Mouse (Mus musculus) heart, postnatal 14 days (tissue): ENCODE measurements around the gene Tbc1d22a. TPM values are rescaled to one million over a fixed set of nuclear protein-coding genes. Genes with fewer than 3 reads are reported as not detected.

Experiments used
- DNase-seq, 2 experiments: peaks; one replicate each; pipeline ENCODE4 v3.0.0; 2021 to 2022
- intact Hi-C: fragments of 180-260 bp; cut with DNase I; formaldehyde crosslinking; loops from one replicate; pipeline ENCODE4 v1.15.1; 2025
- total RNA-seq, 2 experiments: library from RNA; stranded (reverse); gene quantifications; 2 replicates each; pipeline ENCODE4 v1.2.3; 2021

Tbc1d22a gene
- total RNA-seq, 2 experiments from 2014 or later = 18.6 to 21.1 TPM

DNA sequence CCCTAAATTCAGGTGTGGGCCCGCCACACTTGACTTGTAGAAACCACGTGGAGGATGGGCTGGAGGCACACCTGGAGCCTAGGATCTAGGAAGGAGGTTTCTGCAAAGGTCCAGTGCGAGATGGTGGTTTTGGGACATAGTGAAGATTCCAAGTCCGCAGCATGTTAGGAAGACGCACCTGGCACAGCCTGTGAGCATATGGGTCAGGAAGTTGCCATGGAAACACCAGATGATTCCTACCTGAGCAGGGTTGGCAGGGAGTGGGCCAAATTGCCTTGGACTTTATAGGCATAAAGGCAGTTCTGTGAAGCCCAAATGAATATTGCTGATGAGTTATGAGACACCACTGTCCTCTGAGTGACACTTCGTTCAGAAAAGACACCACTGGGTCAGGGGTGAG is 321.1 kb downstream of the Tbc1d22a start:
- intact Hi-C loops = no loop called here
- no peak for DNase-seq

DNA sequence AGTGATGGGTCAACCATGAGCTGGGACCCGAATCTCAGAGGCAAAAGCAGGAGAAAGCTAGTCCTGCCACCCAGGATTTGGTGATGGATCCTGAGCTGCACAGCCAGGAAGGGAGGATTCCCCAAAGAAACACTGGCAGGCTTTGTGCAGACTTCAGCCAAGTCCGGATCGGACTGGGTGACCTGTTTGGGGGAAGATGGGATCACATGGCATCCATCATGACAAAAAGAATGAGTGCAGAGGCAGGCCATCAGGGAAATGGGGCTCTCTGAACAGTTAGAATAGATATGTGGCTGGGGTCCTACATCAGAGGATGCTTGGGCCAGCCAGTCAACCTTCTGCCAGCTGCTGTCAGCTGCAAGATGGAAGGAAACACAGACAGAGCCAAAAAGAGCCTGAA is 328.1 kb downstream of the Tbc1d22a start:
- no peak for DNase-seq
- intact Hi-C loops = no loop called here

DNA sequence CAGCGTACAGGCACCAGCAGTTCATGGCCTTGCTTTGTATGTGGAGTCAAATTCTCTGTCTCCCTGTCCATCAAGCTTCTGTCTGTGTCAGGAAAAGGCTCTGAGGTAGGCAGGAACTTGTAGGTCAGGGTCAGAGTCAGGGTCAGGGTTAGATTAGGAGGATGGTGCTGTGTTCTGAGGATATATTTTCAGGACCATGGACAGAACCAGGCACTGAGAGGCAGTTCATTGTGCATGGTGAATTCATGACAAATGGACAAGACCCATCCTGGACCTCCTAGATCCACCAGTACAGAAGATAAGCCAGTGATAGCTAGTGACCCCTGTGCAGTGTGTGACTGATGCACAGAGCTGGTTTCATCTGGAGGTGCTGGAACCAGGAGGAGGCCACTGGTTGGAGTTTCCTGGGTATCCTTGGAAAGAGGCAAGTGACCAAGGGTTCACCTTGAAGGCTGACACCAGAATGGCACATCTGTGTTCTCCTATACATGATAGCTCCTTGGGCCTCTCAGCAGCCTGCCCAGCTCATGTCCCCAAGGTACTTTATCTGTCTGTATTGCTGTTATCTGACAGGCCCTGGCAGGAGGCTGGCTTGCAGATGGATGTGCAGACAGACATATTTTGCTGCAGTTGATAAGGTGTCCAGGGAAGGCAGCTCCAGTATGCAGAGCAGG is 330.0 kb downstream of the Tbc1d22a start:
- no peak for DNase-seq
- intact Hi-C loops = no loop called here

Other genes with a start within 250 kb of the Tbc1d22a start
- 10 to 100 TPM in 1 of 2 experiments, 1 to 10 TPM in 1; 10.0 to 11.5 TPM for gene Celsr1, start 180.7 kb upstream of the Tbc1d22a start, total RNA-seq
- gene Gramd4, start 156.8 kb upstream of the Tbc1d22a start, total RNA-seq = 10 to 100 TPM; 32.4 to 35.0 TPM
- gene Cerk, start 28.3 kb upstream of the Tbc1d22a start, total RNA-seq = 10 to 100 TPM; 32.8 to 39.2 TPM